Mouse (Mus musculus): ENCODE data around the gene Srp68. TPM values are rescaled to one million over a fixed set of nuclear protein-coding genes. Genes with fewer than 3 reads are reported as not detected.

Srp68 gene
- polyA plus RNA-seq, 1 experiment = 53.8 TPM

DNA sequence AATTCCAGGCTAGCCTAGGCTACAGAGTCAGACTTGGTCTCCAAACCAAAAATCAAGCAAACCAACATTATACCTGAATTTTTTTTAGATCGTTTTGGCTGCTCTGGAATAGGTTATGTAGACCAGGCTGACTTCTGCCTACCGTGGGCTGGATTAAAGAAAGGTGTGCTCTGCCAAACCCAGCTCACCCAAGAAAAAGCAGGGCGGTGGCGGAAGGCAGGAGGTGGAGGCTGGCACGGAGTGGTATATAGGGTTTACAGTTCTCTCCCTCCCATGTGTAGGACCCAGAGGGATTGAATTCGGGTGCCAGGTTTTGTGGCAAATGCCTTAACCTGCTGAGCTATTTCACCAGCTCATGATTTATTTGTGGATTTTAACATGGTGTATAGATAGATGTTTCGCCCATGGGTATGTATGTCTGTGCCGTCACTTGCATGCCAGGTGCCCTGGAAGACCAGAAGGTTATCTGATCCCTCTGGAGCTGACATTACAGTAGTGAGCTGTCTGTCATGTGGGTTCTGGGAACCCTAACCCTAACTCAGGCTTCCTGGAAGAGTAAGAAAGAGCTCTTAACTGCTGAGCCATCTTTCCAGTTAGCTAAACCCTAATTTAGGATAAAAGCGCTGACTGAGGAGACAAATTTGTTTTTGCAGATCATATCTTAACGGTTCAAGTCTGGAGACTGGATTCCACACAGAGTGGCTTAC lies 33.2 kb upstream of the Srp68 start, which contains the start of gene Exoc7:
Exoc7 (minus strand) TSS at position 215 of the 707 bp plus-strand sequence.
- 81% methylated on average over 10 of the region's 10 CpGs for WGBS
- peak within 1 kb of the TSS; percentile 90 for H3K4me3 ChIP-seq (ENCODE audit: insufficient read depth, low read depth, low read length)
- H3K36me3 ChIP-seq (ENCODE audit: control insufficient read depth, insufficient read depth, low read length) = no peaks in the 10 kb centered on the region
- no peaks in the 10 kb centered on the region for H3K27me3 ChIP-seq (replicated peaks; ENCODE audit: control insufficient read depth, insufficient read depth, low read length)
- DNase-seq = no peak
- TF ChIP-seq CTCF (conservative IDR thresholded peaks at IDR 0.05; ENCODE audit: insufficient read depth, insufficient read length, low read depth, low read length) = no peak
- no peak for TF ChIP-seq POLR2A (IDR thresholded peaks at IDR 0.05; ENCODE audit: low read depth, low read length)
- peak within 1 kb of the TSS; percentile 33; the same call in 1 of the 2 replicates for H3K27ac ChIP-seq (ENCODE audit: insufficient read depth, low read depth, low read length)
- peaks cover 7% of the 10 kb centered on the region; the same call in 1 of the 2 replicates for H3K4me1 ChIP-seq (ENCODE audit: control insufficient read depth, insufficient read depth, low read length)

DNA sequence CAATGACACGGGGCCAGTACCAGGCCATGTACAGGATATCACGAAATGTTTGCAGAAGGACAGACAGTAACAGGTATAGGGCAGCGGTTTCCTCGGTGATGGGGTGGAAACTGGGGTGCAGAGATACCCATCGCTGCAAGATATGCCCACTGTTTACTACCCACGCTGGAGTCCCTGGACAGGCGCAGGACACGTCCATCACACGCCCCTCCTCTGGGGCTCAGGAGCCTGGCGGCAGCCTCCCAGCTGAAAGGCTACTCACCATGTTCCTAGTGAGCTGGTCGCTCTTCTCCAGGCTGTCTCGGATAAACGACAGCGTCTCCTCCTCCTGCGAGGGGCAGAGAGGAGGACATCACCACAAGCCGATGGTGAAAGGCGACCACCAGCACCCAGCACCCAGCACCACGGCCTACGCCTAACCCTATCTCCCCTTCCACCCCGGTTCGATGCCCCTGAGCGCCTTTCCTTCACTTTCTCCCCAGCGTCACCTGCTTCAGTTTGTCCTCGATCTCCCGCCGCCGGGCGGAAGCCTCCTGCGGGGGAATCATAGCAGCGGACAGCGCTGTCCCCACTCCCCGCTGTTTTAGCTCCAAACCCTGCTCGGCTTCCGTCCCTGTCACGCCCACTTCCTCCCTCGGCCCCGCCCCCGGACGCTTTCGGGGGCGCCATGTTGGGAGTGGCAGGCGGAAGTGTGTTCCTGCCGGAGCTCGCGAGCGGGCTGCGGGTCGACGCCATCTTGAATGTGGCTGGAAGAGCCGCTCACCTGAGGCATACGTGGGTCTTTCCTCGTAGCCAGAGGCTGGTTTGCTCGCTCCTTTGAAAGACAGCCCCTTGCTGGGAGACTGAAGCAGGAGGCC lies 32.3 kb upstream of the Srp68 start:
- no peaks in the 10 kb centered on the region; the same call in 1 of the 2 replicates for H3K36me3 ChIP-seq (ENCODE audit: control insufficient read depth, insufficient read depth, low read length)
- TF ChIP-seq POLR2A (IDR thresholded peaks at IDR 0.05; ENCODE audit: low read depth, low read length) = peak; percentile 33
- TF ChIP-seq CTCF (conservative IDR thresholded peaks at IDR 0.05; ENCODE audit: insufficient read depth, insufficient read length, low read depth, low read length) = no peak
- peak overlapping the region; percentile 90 for H3K4me3 ChIP-seq (ENCODE audit: insufficient read depth, low read depth, low read length)
- H3K27ac ChIP-seq (ENCODE audit: insufficient read depth, low read depth, low read length) = peak overlapping the region; percentile 33; the same call in 1 of the 2 replicates
- peak; percentile 96 for DNase-seq
- peaks cover 7% of the 10 kb centered on the region; the same call in 1 of the 2 replicates for H3K4me1 ChIP-seq (ENCODE audit: control insufficient read depth, insufficient read depth, low read length)
- WGBS = 1% methylated on average over 53 of the region's 53 CpGs
- H3K27me3 ChIP-seq (replicated peaks; ENCODE audit: control insufficient read depth, insufficient read depth, low read length) = no peaks in the 10 kb centered on the region

DNA sequence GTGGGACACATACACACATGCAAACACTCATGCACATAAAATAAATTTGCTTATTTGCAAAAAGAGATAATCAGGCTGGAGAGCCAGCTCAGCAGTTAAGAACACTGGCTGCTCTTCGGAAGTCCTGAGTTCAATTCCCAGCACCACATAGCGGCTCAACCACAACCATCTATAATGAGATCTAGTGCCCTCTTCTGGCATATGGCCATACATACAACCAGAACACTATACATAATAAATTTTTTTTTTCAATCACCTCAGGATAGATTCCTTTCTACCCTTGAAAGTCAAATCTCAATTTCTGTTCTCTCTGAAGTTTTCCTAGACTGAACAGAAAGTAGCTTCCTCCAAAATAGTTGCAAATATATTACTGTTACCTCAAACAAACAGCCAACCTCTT lies 31.4 kb upstream of the Srp68 start:
- H3K36me3 ChIP-seq (ENCODE audit: control insufficient read depth, insufficient read depth, low read length) = no peaks in the 10 kb centered on the region; the same call in none of the 2 replicates
- DNase-seq = no peak
- TF ChIP-seq POLR2A (IDR thresholded peaks at IDR 0.05; ENCODE audit: low read depth, low read length) (no peak), CTCF (conservative IDR thresholded peaks at IDR 0.05; ENCODE audit: insufficient read depth, insufficient read length, low read depth, low read length) (no peak)
- no peak overlapping the region for H3K4me3 ChIP-seq (ENCODE audit: insufficient read depth, low read depth, low read length)
- 96% methylated on average over 2 of the region's 2 CpGs for WGBS
- H3K27ac ChIP-seq (ENCODE audit: insufficient read depth, low read depth, low read length) = no peak overlapping the region
- peaks cover 7% of the 10 kb centered on the region; the same call in 1 of the 2 replicates for H3K4me1 ChIP-seq (ENCODE audit: control insufficient read depth, insufficient read depth, low read length)
- H3K27me3 ChIP-seq (replicated peaks; ENCODE audit: control insufficient read depth, insufficient read depth, low read length) = no peaks in the 10 kb centered on the region

DNA sequence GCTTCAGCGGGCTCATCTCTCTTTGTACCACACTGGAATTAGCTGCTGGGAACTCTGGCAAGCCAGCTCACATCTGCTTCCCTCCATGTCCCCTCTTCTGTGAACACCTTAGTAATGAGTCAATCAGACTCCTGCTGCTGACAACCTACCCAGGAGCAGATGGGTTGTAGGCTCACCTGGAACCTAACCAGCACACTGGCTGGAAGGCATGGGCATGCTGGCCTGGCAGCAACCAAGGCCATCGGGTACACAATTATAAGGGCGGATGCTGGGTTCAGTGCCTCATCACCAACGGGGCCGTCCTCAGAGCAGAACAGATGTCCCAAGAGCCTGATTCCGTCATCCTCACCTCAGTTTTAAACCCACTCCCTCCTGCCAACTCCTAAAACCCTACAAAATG lies 24.6 kb upstream of the Srp68 start:
- 95% methylated on average over 6 of the region's 6 CpGs for WGBS
- H3K4me1 ChIP-seq (ENCODE audit: control insufficient read depth, insufficient read depth, low read length) = no peaks in the 10 kb centered on the region
- H3K27ac ChIP-seq (ENCODE audit: insufficient read depth, low read depth, low read length) = no peak overlapping the region
- no peak for DNase-seq
- H3K4me3 ChIP-seq (ENCODE audit: insufficient read depth, low read depth, low read length) = no peak overlapping the region
- H3K36me3 ChIP-seq (ENCODE audit: control insufficient read depth, insufficient read depth, low read length) = no peaks in the 10 kb centered on the region; the same call in none of the 2 replicates
- no peaks in the 10 kb centered on the region for H3K27me3 ChIP-seq (replicated peaks; ENCODE audit: control insufficient read depth, insufficient read depth, low read length)
- TF ChIP-seq POLR2A (IDR thresholded peaks at IDR 0.05; ENCODE audit: low read depth, low read length) (no peak), CTCF (conservative IDR thresholded peaks at IDR 0.05; ENCODE audit: insufficient read depth, insufficient read length, low read depth, low read length) (no peak)

DNA sequence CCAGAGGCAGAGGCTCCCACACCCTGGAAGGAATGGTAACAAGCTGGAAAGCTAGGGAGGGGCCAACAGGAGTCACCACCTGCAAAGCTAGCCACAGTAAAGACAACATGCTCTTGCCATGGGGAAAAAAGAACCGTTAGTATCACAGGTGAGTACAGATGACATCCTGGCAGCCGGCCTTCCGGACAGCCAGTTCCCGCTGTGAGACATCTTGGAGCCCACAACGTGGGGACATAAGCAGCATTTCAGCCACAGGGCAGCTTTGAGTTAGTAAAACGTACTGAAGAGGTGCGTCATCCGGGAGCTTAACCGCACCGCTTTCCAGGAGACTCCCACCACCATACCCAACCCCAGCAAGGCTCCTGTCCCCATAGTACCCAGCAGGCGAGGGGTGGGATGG lies 24.2 kb upstream of the Srp68 start:
- Histone ChIP-seq H3K27me3 (replicated peaks; ENCODE audit: control insufficient read depth, insufficient read depth, low read length) (no peaks in the 10 kb centered on the region), H3K4me1 (ENCODE audit: control insufficient read depth, insufficient read depth, low read length) (no peaks in the 10 kb centered on the region), H3K27ac (ENCODE audit: insufficient read depth, low read depth, low read length) (no peak overlapping the region), H3K4me3 (ENCODE audit: insufficient read depth, low read depth, low read length) (no peak overlapping the region), H3K36me3 (ENCODE audit: control insufficient read depth, insufficient read depth, low read length) (no peaks in the 10 kb centered on the region; the same call in none of the 2 replicates)
- 93% methylated on average over 11 of the region's 11 CpGs for WGBS
- DNase-seq = no peak
- TF ChIP-seq CTCF (conservative IDR thresholded peaks at IDR 0.05; ENCODE audit: insufficient read depth, insufficient read length, low read depth, low read length) (no peak), POLR2A (IDR thresholded peaks at IDR 0.05; ENCODE audit: low read depth, low read length) (no peak)

DNA sequence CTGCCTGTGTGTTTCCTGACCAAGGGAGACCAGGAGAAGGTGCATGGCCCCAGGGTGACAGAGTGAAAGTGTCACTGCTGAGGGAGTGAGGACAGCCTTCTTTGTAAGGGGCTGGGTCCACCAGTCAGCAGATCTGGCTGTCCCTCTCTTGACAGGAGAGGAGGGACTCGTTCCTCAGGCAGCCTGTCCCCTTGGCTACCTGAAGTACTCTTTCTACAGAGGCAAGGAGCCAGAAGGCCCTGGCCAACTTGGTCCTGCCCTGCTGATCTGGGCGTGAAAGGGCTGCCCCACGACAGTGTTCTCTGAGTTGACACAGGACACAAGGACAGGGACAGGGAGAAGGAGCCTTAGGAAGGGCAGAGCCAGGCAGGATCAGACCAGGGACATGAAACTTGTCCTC lies 23.0 kb upstream of the Srp68 start:
- Histone ChIP-seq H3K27ac (ENCODE audit: insufficient read depth, low read depth, low read length) (no peak overlapping the region), H3K36me3 (ENCODE audit: control insufficient read depth, insufficient read depth, low read length) (no peaks in the 10 kb centered on the region; the same call in none of the 2 replicates), H3K4me3 (ENCODE audit: insufficient read depth, low read depth, low read length) (no peak overlapping the region), H3K4me1 (ENCODE audit: control insufficient read depth, insufficient read depth, low read length) (no peaks in the 10 kb centered on the region), H3K27me3 (replicated peaks; ENCODE audit: control insufficient read depth, insufficient read depth, low read length) (no peaks in the 10 kb centered on the region)
- WGBS = 82% methylated on average over 3 of the region's 3 CpGs
- DNase-seq = no peak
- TF ChIP-seq POLR2A (IDR thresholded peaks at IDR 0.05; ENCODE audit: low read depth, low read length) = no peak
- TF ChIP-seq CTCF (conservative IDR thresholded peaks at IDR 0.05; ENCODE audit: insufficient read depth, insufficient read length, low read depth, low read length) = no peak
